Mouse (Mus musculus) heart, postnatal 10 days (tissue): ENCODE data around the gene Inpp4b. TPM values are rescaled to one million over a fixed set of nuclear protein-coding genes. Genes with fewer than 3 reads are reported as not detected.
A peak's percentile ranks its signal among the peaks of the same experiment; 100 is the strongest.

Source experiments
- DNase-seq, 2 experiments: peaks; one replicate each; pipeline ENCODE4 v3.0.0; 2021
- intact Hi-C: fragments of 180-260 bp; cut with DNase I; formaldehyde crosslinking; loops from one replicate; pipeline ENCODE4 v1.15.1; 2025
- total RNA-seq, 2 experiments: library from RNA; stranded (reverse); gene quantifications; 2 replicates each; pipeline ENCODE4 v1.2.3; 2021

The Inpp4b gene
- total RNA-seq, 2 experiments from 2014 or later: 41.8 to 44.4 TPM

DNA sequence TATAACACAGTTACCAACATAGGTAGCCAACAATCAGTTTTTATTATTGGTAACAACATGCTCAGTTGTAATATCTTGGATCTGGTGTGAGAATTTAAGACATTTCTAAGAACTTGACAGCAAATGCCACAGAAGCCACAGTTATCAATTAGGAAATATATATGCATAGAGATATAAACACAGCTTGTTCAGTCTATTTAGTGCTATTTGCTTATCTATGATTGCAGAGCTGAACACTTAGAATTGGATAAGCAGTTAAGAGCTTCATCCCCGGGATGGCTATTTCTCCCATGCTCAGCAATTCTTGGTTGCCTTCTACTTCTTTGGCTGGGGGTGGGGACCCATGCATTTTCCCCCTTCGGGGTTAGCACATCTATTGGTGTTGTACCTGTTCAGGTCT lies 112.5 kb downstream of the Inpp4b start:
- intact Hi-C loops: no loop called here
- DNase-seq: no peak

DNA sequence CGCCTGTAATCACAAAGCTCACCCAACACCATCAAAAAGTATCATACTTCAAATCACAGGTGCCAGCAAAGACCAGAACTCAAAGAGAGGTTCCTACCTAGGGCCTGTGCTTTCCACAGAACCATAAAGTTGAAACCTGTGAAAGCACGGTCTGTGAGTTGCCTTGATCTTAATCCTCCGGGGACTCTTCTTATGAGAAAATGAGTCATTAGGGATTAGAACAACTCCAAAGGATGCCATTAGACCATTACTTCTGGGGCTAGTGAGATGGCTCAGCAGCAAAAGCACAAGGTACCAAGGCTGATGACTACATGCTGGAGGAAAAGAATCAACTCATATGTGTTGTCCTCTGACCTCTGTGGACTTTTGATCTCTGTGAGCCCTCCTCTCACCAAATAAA lies 121.4 kb downstream of the Inpp4b start:
- no peak for DNase-seq
- intact Hi-C loops: no loop called here

DNA sequence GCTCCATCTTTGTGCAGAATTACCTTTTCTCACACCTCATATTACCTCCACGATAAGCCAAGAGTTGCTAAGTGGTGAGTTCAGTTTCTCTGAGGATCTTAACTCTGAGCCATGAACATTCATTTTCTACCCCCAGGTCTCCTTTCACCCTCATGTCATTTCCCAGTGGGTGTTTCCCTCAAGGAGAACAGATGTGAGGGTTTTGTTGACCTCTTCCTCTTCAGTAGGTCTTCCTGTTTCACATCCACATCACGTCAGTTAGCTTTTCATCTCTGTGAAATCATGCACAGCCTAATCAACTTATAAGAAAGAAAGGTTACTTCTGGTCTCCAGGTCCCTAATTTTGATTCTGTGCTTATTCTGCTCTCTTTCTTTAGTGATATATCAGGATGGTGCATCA lies 124.4 kb downstream of the Inpp4b start:
- no peak for DNase-seq

DNA sequence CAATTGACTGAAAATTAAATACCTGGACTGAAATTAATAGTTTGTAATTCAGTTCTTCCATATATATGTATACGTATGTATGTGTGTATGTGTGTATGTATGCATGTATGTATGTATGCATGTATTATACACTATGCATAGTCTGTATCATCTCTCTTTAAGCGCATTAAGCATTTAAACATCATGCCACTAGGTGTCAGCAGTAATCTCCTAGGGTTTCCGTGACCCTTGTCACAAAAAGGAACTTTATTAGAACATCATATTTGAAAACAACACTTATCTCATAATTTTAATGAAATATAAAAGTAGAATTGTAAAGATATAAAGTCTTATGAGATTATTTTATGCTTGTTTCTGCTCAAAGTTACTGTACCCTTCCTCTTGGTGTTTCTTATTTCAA lies 136.3 kb downstream of the Inpp4b start:
- intact Hi-C loops: loop anchor here (2.0 to 5.0 kb wide), 4 partner anchors 328 to 1266 kb away; no protein-coding TSS in a partner anchor
- DNase-seq: peak; percentile 16 to 42

More for the DNA sequence above, 124.4 kb downstream of the Inpp4b start:
- intact Hi-C loops: no loop called here

DNA sequence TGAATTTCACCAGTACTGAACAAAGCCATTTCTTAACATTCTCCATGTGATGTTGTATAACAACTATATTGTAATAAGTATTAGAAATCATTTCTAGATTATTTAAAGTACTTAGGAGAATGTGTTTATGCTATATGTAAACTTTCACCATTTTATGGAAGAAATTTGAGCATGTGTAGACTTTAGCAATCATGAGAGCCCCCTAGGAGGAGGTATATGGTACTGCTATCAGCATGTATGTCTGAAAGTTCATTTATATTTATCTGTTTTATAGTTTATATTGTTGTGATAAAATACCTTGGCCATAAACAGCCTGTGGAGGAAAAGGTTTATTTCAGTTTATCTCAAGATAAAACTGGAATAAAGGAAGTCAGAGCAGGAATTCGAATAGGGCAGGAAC lies 141.5 kb downstream of the Inpp4b start:
- DNase-seq: no peak
- intact Hi-C loops: no loop called here

DNA sequence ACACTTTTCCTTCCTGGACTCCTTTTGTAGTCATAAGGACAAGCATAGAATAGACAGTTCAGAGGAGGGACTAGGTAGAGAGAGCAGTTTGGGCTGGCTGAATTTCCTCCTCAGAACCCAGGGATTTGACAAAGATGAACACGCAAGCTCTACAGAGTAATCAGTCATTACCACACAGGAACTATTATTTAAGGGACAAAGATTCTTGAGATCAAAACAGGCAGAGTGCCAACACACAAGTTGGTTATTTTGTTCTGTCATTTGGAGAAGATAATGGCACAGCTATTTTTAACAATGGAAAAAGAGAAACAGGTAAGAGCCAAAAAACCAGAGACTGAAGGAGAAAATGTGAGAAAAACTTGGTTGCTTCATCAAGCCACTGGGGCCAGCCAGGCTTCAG lies 143.3 kb downstream of the Inpp4b start:
- intact Hi-C loops: no loop called here
- DNase-seq: no peak

DNA sequence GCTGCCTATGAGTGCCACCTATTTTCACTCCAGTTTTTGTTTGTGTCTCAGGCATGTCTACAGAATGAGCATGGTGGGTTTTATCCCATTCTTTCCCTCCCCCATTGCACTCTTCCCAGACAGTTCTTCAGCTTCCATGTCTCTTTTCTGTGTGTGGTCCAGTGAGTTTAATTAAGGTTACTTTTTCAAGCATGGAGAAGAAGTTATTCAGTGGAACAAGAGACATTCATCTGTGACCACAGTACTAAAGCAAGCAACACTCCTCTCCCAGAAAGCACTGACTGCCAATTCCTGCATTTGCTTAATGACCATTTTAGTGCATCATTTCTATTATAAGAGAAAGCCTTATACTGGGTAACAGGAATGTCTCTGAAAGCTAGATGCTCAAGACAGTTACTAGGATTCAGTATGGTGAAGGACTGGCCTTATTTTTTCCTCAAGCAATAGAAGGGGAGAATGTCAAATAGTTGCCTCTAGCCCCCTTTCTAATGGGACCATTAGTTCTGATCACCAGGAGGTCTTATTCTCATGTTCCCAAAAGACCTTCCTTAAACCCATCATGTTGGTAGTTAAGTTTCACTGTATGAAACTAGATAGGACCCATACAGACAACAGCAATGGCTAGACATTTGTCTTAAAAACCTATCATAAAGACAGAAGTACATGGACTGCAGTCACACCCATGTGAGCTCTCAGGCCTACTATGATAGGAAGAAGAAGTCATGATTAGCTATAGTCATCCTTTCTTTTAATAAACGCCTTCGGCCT lies 147.7 kb downstream of the Inpp4b start:
- intact Hi-C loops: no loop called here
- no peak for DNase-seq

DNA sequence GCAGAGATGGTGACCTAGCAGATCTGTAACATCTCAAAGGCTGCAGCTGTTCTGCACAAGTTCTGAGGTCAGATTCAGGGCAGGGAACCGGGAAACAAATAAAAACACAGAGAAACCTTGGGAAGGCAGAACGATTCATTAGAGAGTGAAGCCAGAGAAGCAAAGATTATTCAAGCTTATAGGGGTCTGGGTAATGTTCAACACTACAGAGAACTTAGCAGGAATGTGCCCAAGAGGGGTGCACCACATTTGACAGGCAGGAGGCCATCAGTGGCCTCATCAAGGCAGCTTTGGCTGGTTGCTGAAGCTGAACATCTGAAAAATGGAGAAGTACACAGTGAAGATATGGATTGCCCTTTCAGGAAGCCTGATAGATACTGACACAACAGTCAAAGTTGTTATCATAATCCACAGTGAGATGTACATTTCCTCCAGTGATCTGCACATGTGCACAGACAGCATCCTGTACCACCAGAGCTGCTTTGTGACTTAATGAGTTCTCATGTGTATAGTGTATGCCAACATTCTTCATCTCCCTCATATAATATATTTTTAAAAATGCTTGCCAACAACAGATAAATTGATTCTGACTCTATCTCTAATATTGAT lies 148.8 kb downstream of the Inpp4b start:
- no peak for DNase-seq
- intact Hi-C loops: no loop called here

DNA sequence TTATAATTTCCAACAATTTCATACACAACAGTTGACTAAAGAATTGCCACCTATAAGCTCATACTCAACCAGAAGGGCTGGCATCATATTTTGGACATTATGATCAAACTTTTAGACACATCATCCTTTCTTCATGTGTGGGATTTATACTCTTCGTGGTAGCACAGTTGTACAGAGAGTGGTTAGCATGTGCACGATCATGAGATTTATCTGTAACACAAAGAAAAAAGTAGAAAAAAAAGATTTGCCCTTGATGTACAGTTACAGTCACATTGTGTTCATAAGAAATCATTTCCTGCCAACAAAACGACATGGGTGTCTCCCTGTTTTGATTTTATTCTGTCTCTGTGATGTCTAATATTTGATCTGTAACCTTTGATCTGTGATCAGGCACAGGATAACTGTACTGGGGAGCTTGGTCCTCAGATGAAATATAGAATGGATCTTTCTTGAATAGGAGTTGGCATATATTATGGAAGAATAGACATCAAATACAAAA lies 149.4 kb downstream of the Inpp4b start:
- intact Hi-C loops: no loop called here
- no peak for DNase-seq

DNA sequence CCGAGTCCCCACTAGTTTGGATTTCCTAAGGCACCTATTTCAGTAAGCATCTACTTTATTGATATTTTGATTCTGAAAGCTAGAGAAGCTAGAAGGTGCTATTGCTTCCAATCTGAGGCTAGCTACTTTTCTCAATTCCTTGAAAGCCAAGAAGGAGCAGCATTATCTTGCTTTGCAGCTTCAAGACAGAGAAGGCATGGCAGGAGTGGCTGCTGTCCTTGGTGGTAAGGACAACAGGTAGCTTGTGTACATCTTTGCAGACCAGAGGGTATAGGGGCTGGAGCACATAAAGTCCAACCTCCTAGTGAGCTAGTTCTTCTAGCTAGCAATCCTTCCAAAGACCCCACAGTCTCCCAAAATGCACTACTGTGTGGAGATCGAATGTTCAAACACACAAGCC lies 152.5 kb downstream of the Inpp4b start:
- no peak for DNase-seq
- intact Hi-C loops: no loop called here

DNA sequence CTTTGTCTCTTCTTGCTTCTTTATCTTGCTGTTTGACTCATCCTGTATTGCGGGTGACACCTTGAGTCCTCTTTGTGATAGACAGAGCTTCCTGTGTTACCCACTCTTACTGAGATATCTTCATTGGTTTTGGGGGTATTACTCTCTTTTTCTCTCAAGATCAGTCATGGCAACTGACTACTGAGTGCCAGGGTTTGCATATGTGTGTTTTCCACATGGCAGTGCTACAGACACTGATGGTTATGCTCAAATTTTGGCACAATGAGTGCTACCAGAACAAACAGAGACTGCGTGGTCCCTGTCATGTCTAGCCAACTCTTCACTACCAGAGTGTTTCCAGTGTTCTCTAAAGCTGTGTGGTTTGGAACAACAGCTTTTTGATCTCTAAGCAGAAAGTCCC lies 155.3 kb downstream of the Inpp4b start:
- DNase-seq: no peak
- intact Hi-C loops: no loop called here

DNA sequence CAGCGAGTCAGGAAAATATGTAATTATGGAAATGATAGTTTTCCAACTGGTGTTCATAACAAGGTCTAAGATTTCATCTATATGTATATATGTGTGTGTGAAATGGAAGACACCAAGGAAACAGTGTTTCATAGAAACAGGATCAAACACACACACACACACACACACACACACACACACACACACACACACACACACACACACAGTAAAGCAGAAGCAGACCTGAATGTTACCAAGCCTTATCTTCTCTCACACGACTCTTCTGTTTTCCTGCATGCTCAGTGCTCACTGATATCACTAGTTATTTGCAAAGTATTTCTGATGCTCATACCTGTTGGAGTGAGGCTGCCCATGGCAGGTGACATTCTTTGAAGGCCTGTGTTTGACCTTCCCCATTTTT lies 159.9 kb downstream of the Inpp4b start:
- DNase-seq: no peak
- intact Hi-C loops: no loop called here

DNA sequence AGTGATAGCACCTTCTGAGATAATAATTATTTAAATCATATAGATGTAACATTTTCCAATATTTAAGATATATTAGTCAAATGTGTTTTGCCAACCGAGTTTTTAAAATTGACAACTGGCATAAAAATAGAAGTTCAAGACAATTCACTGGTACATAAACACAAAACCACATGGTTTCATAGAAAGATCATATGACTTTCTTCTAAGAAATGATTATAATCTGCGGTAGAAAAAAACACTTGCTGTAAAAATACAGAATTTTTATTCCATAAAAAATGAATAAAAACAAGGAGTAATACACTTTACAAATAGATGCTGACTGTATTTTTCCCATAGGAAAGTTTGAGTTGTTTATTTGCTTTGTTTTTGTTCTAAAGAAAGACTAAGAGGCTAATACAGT lies 160.6 kb downstream of the Inpp4b start:
- intact Hi-C loops: no loop called here
- DNase-seq: no peak

DNA sequence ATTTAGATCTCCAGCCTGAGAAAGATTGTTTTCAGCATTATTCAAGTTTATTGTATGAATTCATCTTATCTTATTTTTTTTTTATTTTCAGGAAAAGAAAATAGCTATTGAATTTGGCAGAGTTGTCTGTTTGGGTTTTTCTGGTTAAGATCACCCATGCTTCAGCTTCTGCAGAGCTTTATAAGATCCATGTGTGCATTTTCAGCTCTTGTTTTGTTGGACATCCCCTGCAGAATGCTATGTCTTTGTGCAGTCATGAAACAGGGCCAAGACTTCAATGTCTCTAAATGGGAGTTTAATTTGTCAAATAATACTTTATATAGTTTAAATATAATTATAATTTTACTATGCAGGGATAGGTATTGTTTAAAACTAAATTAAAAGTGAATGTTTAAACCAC lies 170.5 kb downstream of the Inpp4b start:
- intact Hi-C loops: no loop called here
- no peak for DNase-seq

DNA sequence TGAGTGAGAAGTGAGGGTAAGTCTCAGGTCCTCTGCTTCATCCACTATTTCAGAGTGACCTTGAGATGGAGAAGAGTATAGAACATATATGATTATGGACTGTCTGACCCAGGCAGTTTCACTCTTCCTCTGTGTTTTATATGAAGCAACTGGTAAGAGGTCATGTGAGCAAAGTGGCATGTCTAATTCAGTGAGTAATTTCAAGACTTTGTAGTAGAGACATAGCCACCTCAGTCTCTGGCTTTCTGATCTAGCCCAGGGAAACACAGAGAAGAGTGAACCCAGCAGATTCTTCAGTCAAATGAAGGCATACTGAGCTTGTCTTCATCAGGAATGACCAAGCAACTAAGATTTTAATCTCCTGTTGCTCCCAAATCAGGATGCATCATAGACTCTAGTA lies 172.1 kb downstream of the Inpp4b start:
- DNase-seq: no peak
- intact Hi-C loops: no loop called here

DNA sequence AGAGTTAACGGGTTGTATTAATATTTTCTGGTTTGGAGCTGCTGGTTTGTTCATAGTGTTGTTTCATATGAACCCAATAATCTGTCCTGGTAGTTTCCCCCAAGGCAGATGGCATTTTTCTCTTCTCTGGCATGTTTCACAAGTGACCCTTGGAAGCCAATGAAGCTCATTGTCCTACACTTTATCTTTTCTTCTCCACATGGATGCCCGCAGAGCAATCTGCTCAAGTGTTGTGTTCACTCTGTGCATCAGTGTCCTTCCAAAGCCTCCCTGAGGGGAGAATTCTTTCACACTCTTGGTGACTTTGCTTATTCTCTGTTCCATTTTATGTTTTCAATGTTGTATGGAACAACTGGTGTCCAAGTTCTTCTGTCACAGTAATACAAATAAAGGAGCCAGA lies 179.7 kb downstream of the Inpp4b start:
- intact Hi-C loops: no loop called here

DNA sequence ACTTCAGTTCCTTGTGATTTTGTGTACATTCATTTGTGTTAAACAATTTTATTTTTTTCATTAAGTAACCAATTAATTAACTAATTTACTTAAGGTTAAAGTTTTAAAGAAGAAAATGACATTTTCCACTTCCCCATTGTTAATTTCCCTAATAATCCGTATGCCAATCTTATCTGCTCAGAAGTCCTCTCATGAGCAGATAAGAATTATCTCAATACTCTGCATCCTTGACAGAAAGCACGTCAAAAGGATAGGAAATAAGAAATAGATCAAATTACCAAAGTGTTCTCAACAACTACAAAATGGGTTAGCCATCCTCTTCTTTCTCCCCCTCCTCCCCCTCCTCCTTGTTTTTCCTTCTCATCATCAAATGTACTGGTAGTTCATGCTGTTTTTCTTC lies 182.2 kb downstream of the Inpp4b start:
- DNase-seq: no peak
- intact Hi-C loops: no loop called here

More for the DNA sequence above, 179.7 kb downstream of the Inpp4b start:
- no peak for DNase-seq

DNA sequence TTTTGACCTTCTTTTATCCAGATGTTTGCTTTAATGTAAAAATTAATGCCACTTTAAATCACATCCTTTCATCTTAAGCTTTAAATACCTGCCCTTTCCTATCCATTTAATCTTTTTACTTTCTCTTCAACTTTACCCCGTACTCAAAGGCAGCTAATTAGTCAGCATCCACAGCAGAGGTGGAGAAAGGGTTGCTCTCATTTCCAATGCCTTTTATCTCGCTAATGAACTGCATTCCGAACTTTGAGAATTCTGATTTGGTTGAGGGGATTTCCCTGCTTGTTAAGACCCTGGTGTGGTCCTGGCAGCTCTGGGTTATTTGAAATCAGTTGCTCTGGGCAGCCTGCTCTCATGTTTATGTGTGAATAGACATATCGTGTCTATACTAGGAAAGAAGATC lies 185.3 kb downstream of the Inpp4b start:
- DNase-seq: no peak
- intact Hi-C loops: no loop called here

DNA sequence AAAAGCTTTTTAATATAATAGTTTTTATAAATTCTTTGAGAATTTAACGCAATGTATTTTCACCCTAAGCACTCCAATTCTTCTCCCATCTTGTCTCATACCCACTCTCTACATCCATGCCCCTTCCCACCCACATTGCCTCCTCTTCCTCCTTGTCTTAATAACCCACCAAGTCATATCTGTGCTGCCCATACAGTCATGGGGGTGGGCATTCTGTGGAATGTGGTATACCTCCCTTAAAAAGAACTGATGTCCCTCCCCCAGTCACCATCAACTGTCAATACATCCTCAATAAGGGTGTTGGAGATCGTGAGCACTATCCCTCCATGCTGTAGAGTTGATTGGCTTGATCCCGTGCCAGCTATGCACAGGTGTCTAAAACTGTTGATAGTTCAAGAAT lies 196.0 kb downstream of the Inpp4b start:
- DNase-seq: no peak
- intact Hi-C loops: no loop called here

DNA sequence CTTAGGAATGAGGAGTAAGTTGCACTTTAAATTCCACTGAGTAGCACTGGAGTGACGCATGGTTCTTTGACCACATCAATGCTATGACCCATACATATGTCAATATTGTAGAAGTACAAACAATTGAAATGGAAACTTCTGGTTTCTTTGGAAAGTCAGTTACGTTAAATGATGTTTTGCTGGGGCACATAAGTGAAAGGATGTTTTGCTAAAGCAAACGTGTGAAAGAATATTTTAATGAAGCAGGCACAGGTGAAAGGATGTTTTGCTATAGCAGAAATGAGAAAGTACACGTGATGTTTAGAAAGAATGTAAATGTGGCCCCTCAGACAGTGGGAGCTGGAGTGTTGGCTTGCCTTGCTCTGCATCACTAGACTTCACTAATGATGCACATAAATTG lies 216.2 kb downstream of the Inpp4b start:
- intact Hi-C loops: no loop called here
- DNase-seq: no peak

DNA sequence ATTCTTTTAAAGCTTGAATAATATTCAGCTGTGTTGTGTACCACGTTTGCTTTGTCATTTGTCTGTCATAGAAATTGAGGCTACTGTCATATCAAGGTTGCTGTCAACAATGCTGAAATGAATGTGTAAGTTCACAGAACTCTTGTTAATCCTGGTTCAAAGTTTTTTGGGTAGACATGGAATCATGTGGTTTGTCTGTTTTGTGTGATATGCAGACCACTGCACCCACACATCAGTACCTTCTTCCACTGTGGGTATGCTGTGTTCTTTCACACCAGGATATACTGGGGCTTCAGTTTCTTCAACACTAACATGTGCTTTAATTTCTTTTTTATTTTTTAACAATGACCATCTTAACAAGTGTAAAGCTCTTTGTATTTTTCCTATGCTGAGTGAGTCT lies 220.0 kb downstream of the Inpp4b start:
- intact Hi-C loops: no loop called here
- DNase-seq: no peak

DNA sequence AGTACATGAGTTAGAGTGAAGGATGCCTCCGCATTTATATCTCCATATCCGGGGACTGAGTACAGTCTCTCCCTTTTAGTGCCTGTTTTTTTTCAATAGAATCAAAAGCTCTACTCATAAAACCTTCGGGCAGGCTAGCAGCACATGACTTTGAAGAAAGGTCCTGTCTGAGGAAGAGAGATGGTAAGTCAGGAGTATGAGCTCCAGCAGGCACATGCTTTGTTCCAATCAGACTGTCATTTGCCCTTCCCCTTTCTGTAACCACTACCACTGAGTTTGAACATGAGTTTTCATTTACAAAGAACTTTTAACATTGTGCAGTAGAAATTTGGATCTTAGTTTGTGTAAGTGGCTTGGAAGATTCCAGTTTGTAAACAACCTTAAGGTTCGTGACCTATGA lies 223.1 kb downstream of the Inpp4b start:
- no peak for DNase-seq
- intact Hi-C loops: no loop called here
